Mouse (Mus musculus) lung, embryonic 14.5 days (tissue): ENCODE results near the gene Mtif2. TPM values are rescaled to one million over a fixed set of nuclear protein-coding genes. Genes with fewer than 3 reads are reported as not detected.

ENCODE experiments used
- ATAC-seq: fragments of 200-750 bp; cut with Nextera tagmentation; 2 replicates; pipeline ENCODE4 v1.8.0; 2017; ENCODE audit warnings: mild to moderate bottlenecking, moderate TSS enrichment, moderate library complexity; ENCODE audit not compliant: insufficient read depth
- DNase-seq: peaks from one replicate; pipeline ENCODE4 v3.0.0-alpha.2; 2015
- H3K27ac ChIP-seq: fragments of 300-500 bp; sonication (generic); 2 replicates; pipeline ENCODE4 v1.5.1; 2014; ENCODE audit warnings: low read depth, mild to moderate bottlenecking, moderate library complexity
- H3K27me3 ChIP-seq: fragments of 300-500 bp; sonication (generic); 2 replicates; pipeline ENCODE4 v1.6.1; 2014; ENCODE audit warnings: low read length, control low read depth; ENCODE audit not compliant: insufficient read depth
- H3K36me3 ChIP-seq: fragments of 300-500 bp; sonication (generic); 2 replicates; pipeline ENCODE4 v1.6.1; 2014; ENCODE audit warnings: control low read depth; ENCODE audit not compliant: insufficient read depth
- H3K4me1 ChIP-seq: fragments of 300-500 bp; sonication (generic); 2 replicates; pipeline ENCODE4 v1.6.1; 2014; ENCODE audit warnings: antibody characterized with exemption, control low read depth; ENCODE audit not compliant: insufficient read depth
- H3K4me2 ChIP-seq: fragments of 300-500 bp; sonication (generic); 2 replicates; pipeline ENCODE4 v1.6.1; 2014; ENCODE audit warnings: mild to moderate bottlenecking
- H3K4me3 ChIP-seq: fragments of 300-500 bp; sonication (generic); 2 replicates; pipeline ENCODE4 v1.5.1; 2014; ENCODE audit warnings: low read depth, low read length
- H3K9ac ChIP-seq: fragments of 300-500 bp; sonication (generic); 2 replicates; pipeline ENCODE4 v1.6.1; 2014
- H3K9me3 ChIP-seq: fragments of 300-500 bp; sonication (generic); 2 replicates; pipeline ENCODE4 v1.6.1; 2016; ENCODE audit warnings: low read depth, low read length, control low read depth
- CTCF ChIP-seq: IDR thresholded peaks from 2 replicates; pipeline ENCODE4 v1.5.1; 2016; ENCODE audit warnings: antibody characterized with exemption, low read depth
- WGBS: fragments of 180-500 bp; shearing (Covaris S2); extraction: QIAGEN DNeasy Blood & Tissue Kit; methylation state at CpG from one replicate; pipeline ENCODE4 v1.1.7; 2014; 5-methylcytosine and 5-hydroxymethylcytosine counted together
- polyA plus RNA-seq: library from polyadenylated mRNA; unstranded; fragments of >200 nt; fragmentation: Nextera tagmentation; extraction: Ambion mirVana; gene quantifications from 2 replicates; pipeline ENCODE4 v1.2.1, GENCODE M21; 2014

Mtif2 gene
- polyA plus RNA-seq, result 39.2 and 41.2 TPM in 2 replicates

- peak within 1 kb of the TSS; percentile 76 for H3K4me2 ChIP-seq
- ATAC-seq, result peak; percentile 98
Measured at GRCm38 (mm10) chr11:29525988-29526794, at the start of gene Mtif2. Gene Mtif2 (plus strand): TSS chr11:29526408.

DNA sequence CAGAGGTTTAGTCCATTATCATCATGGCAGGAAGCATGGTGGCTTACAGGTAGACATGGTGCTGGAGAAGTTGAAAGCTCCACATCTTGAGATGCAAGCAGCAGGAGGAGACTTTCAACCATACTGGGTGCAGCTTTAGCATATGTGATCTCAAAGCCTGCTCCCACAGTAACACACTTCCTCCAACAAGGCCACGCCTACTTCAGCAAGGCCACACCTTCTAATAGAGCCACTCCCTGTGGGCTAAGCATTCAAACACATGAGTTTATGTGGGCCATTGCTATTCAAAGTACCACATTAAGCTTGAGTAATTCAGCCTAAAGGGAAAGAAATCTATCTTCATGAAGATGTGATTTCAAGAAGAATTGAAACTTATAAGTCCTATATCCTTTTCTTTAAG is 33.1 kb upstream of the Mtif2 start:
- no peak overlapping the region for H3K4me3 ChIP-seq
- no peak overlapping the region for H3K9ac ChIP-seq
- no peak overlapping the region for H3K4me2 ChIP-seq
- no peak for TF ChIP-seq CTCF
- DNase-seq (no peak), ATAC-seq (no peak)
- H3K27me3 ChIP-seq, result no peaks in the 10 kb centered on the region
- no peaks in the 10 kb centered on the region for H3K9me3 ChIP-seq
- H3K27ac ChIP-seq, result no peak overlapping the region
- H3K36me3 ChIP-seq, result peaks cover 17% of the 10 kb centered on the region
- no peaks in the 10 kb centered on the region for H3K4me1 ChIP-seq
- WGBS, result 89% methylated on average over 1 of the region's 1 CpGs

More at GRCm38 (mm10) chr11:29525988-29526794, at the start of gene Mtif2:
- 2% methylated on average over 47 of the region's 47 CpGs for WGBS
- DNase-seq, result peak; percentile 92
- H3K36me3 ChIP-seq, result peaks cover 15% of the 10 kb centered on the region
- no peaks in the 10 kb centered on the region for H3K27me3 ChIP-seq
- peak within 1 kb of the TSS; percentile 83 for H3K9ac ChIP-seq
- H3K27ac ChIP-seq, result peak within 1 kb of the TSS; percentile 82
- H3K4me3 ChIP-seq, result peak within 1 kb of the TSS; percentile 70
- no peaks in the 10 kb centered on the region for H3K9me3 ChIP-seq
- peaks cover 4% of the 10 kb centered on the region; the same call in 1 of the 2 replicates for H3K4me1 ChIP-seq
- peak; percentile 7; the same call in 1 of the 2 replicates for TF ChIP-seq CTCF

DNA sequence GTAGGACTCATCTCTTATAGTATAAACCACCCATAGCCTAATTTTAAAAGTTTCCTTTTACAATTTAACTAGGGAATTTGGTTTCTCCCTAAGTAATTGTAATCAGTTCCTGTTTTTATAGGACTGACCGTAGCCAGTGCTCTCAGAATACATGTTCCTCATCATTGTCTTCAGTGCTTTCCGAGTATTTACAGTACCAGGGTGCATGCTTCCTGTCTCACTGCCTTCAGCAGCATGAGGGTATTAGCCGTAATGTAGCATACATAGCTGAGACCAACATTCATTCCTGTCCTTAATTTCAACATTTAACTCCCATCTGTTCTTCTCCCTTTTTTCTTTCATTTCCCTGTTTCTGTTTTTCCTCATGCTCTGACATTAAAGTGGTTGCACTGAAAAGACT is 29.2 kb upstream of the Mtif2 start:
- peaks cover 24% of the 10 kb centered on the region for H3K36me3 ChIP-seq
- H3K4me2 ChIP-seq, result no peak overlapping the region
- ATAC-seq (no peak), DNase-seq (no peak)
- no peak overlapping the region for H3K9ac ChIP-seq
- H3K9me3 ChIP-seq, result no peaks in the 10 kb centered on the region
- TF ChIP-seq CTCF, result no peak
- no peaks in the 10 kb centered on the region for H3K27me3 ChIP-seq
- H3K27ac ChIP-seq, result no peak overlapping the region
- H3K4me3 ChIP-seq, result no peak overlapping the region
- H3K4me1 ChIP-seq, result no peaks in the 10 kb centered on the region
- 73% methylated on average over 3 of the region's 3 CpGs for WGBS

GRCm38 (mm10) chr11:29503948-29504893 is 22.0 kb upstream of the Mtif2 start:
- WGBS, result 88% methylated on average over 10 of the region's 10 CpGs
- ATAC-seq (no peak), DNase-seq (no peak)
- no peaks in the 10 kb centered on the region for H3K9me3 ChIP-seq
- no peak overlapping the region for H3K4me3 ChIP-seq
- H3K27ac ChIP-seq, result no peak overlapping the region
- no peaks in the 10 kb centered on the region for H3K27me3 ChIP-seq
- no peaks in the 10 kb centered on the region for H3K4me1 ChIP-seq
- peaks cover 37% of the 10 kb centered on the region for H3K36me3 ChIP-seq
- no peak overlapping the region for H3K9ac ChIP-seq
- H3K4me2 ChIP-seq, result no peak overlapping the region
- no peak for TF ChIP-seq CTCF

- TF ChIP-seq CTCF, result no peak
- DNase-seq, result no peak
- Histone ChIP-seq H3K4me2 (no peak overlapping the region), H3K27ac (no peak overlapping the region), H3K4me1 (no peaks in the 10 kb centered on the region), H3K9ac (no peak overlapping the region), H3K36me3 (peaks cover 32% of the 10 kb centered on the region), H3K9me3 (no peaks in the 10 kb centered on the region), H3K4me3 (no peak overlapping the region), H3K27me3 (no peaks in the 10 kb centered on the region)
- 85% methylated on average over 2 of the region's 2 CpGs for WGBS
- ATAC-seq, result no peak
Measured at GRCm38 (mm10) chr11:29504899-29505625, 21.1 kb upstream of the Mtif2 start.

DNA sequence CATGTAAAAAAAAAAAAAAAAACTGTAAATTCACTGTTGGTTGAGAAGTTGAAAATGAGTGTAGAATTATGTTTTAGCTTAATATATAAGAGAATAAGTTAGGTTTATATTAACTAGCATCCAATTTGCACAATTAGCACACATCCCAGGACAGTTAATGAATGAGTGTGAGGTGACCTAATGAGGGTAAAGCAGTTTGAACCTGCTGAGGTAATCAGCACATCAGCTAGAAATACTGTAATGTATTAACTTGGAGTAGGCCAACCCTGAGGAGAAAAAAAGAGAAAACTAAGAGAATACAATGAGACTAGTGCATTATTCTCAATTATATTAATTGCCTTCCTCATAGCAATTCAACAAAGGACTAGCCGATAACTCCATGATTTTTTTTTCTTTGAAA is 16.8 kb upstream of the Mtif2 start:
- peaks cover 3% of the 10 kb centered on the region; the same call in 1 of the 2 replicates for H3K4me1 ChIP-seq
- no peak overlapping the region for H3K9ac ChIP-seq
- no peak overlapping the region for H3K27ac ChIP-seq
- H3K4me2 ChIP-seq, result no peak overlapping the region
- DNase-seq (no peak), ATAC-seq (no peak)
- no peak overlapping the region for H3K4me3 ChIP-seq
- H3K9me3 ChIP-seq, result no peaks in the 10 kb centered on the region
- no peak for TF ChIP-seq CTCF
- no peaks in the 10 kb centered on the region for H3K27me3 ChIP-seq
- peaks cover 24% of the 10 kb centered on the region for H3K36me3 ChIP-seq
- WGBS, result 97% methylated on average over 1 of the region's 1 CpGs
